Mouse (Mus musculus): ENCODE measurements around the gene Ager. TPM values are rescaled to one million over a fixed set of nuclear protein-coding genes. Genes with fewer than 3 reads are reported as not detected.

Gene Ager
- polyA plus RNA-seq (2014; fragmentation: Illumina TruSeq; extraction: RNeasy Lipid Tissue Mini Kit (QIAGEN cat#74804); ENCODE audit: low read depth, low replicate concordance), result not detected

DNA sequence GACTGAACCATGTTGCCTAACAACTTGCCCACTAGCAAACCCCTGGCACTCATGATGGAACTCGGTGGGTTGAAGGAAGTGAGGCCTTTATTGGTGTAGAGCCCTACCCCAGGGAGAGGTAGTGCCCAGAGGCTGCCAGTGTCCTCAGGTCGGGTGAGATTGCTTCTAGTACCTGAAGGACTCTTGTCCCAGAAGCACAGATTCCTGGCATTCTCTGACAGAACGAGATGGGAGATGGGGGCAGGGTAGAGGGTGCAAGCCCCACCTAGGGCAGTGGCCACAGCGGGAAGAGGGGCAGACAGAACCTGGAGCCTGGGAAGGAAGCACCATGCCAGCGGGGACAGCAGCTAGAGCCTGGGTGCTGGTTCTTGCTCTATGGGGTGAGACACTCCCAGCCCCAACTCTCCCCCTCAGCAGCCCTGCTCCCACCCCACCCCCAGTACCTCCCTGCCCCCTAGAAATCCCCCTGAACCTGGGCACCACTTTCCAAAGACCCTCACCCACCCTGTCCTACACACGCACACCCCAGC is at the start of gene Ager:
Gene Ager (plus strand): TSS at position 297 of the 530 bp plus-strand sequence.

DNA sequence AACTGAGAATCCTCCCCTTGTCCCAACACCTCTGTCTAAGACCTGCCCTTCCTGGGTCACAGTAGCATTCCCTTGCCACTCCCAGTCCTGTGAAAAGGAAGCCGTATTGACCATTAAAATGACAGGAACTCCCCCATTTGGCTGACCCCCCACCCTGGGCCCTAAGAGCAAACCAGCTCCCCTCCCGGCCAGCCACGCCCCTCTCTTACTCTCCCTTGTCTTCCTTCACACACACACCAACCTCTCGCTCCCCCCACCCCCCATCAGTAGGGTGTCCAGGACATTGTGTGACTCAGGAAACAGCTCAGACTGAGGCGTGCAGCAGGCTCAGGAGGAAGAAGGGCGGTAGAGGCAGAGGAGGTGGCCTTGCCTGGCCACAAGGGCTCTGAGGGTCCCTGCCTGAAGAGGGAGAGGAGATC is 33.6 kb upstream of the Ager start, which contains the start of gene Notch4:
Gene Notch4 (plus strand): TSS at position 266 of the 419 bp plus-strand sequence.

GRCm38 (mm10) chr17:34589681-34590101 is 8.0 kb upstream of the Ager start, which contains the start of gene Gpsm3:
Gene Gpsm3 (plus strand): TSS chr17:34589806.

GRCm38 (mm10) chr17:34591029-34591993 is 6.4 kb upstream of the Ager start, which contains the start of gene Pbx2:
Gene Pbx2 (plus strand): TSS chr17:34591266.

GRCm38 (mm10) chr17:34603375-34604060 is 5.9 kb downstream of the Ager start, which contains the start of gene Rnf5:
Gene Rnf5 (minus strand): TSS chr17:34603690.

DNA sequence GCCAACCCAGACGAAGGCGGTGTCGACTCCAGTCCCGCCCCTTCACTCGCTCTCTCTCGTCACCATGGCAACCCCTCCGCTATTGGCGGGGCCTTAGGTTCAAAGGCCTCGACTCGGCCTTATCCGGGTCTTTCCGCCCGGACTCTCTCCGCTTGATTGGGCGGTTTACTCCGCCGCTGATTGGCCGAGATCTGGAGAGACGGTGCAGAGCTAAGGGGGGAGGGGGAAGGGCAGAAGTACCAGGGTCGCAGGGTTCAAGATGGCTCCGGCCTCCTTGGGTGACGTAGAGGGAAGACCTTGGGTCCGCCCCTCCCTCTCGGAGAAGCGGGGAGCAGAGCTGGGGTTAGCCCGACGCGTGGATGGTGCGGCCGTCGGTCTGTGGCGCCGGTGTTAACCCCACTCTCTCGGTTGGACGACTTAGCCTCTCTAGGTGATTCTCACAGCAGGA is 6.4 kb downstream of the Ager start, which contains the start of gene Agpat1:
Gene Agpat1 (plus strand): TSS at position 202 of the 448 bp plus-strand sequence.

GRCm38 (mm10) chr17:34615871-34616270 is 18.2 kb downstream of the Ager start, which contains the start of gene Egfl8:
Gene Egfl8 (minus strand): TSS chr17:34615971.

GRCm38 (mm10) chr17:34627943-34628643 is 30.4 kb downstream of the Ager start, which contains the start of gene Ppt2:
Gene Ppt2 (minus strand): TSS chr17:34628510.

DNA sequence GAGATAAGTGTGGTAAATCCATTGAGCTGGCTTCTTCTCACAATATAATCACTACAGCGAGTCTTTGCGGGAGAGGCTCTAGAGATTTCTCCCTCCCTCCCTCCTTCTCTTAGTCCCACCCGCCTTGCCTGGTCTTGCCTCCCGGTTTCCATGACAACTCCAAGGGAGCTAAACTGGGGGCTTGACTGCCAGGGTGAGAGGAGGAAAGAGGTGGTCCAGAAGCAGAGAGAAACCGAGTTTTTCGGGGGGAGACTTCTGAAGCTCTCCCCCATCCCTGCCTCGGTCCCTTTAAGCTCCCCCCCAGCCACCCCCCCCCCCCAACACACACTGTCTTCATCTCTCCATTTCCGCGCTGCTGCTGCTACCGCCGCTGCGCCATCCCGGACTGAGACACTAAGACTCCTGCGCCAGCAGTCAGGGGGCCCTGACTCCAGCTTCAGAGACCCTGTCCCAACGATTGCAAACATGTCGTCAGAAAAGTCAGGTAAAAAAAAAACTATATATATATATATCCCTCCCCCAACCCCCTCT is 31.6 kb downstream of the Ager start, which contains the start of gene Prrt1:
Gene Prrt1 (plus strand): TSS at position 313 of the 531 bp plus-strand sequence.

DNA sequence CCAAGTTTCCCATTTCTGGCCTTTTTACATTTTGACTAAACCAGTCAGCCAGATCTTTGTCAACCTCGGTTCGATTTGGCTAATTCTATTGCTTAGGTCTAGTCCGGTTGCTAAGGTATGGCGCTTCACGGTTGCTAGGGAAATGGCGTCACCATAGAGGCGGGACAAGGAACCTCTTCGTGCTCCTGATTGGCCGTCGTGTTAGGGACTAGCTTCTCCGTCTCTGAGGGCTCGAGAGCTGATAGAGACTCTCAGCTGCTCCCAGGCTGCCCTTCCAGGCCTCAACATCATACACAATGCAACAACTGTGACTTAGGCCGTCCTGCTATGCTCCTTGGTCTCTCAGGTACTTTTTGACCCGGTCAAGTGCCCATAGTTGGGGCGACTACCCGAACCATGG is 46.9 kb downstream of the Ager start, which contains the start of gene Fkbpl:
Gene Fkbpl (plus strand): TSS at position 157 of the 400 bp plus-strand sequence.

GRCm38 (mm10) chr17:34646906-34647787 is 49.5 kb downstream of the Ager start, which contains the start of gene Atf6b:
Gene Atf6b (plus strand): TSS chr17:34647146.

Other genes starting within 250 kb of the Ager start
- not detected for gene Btnl2, start 243.0 kb upstream of the Ager start, polyA plus RNA-seq (2014; fragmentation: Illumina TruSeq; extraction: RNeasy Lipid Tissue Mini Kit (QIAGEN cat#74804); ENCODE audit: low read depth, low replicate concordance)
- gene Btnl1, start 220.7 kb upstream of the Ager start, polyA plus RNA-seq (2014; fragmentation: Illumina TruSeq; extraction: RNeasy Lipid Tissue Mini Kit (QIAGEN cat#74804); ENCODE audit: low read depth, low replicate concordance), result not detected
- gene BC051142, start 199.0 kb upstream of the Ager start, polyA plus RNA-seq (2014; fragmentation: Illumina TruSeq; extraction: RNeasy Lipid Tissue Mini Kit (QIAGEN cat#74804); ENCODE audit: low read depth, low replicate concordance), result not detected
- gene Btnl4, start 120.5 kb upstream of the Ager start, polyA plus RNA-seq (2014; fragmentation: Illumina TruSeq; extraction: RNeasy Lipid Tissue Mini Kit (QIAGEN cat#74804); ENCODE audit: low read depth, low replicate concordance), result not detected
- gene Btnl6, start 80.5 kb upstream of the Ager start, polyA plus RNA-seq (2014; fragmentation: Illumina TruSeq; extraction: RNeasy Lipid Tissue Mini Kit (QIAGEN cat#74804); ENCODE audit: low read depth, low replicate concordance), result not detected
- 0.16 TPM for gene Notch4, start 33.6 kb upstream of the Ager start, polyA plus RNA-seq (2014; fragmentation: Illumina TruSeq; extraction: RNeasy Lipid Tissue Mini Kit (QIAGEN cat#74804); ENCODE audit: low read depth, low replicate concordance)
- gene Gpsm3, start 8.1 kb upstream of the Ager start, polyA plus RNA-seq (2014; fragmentation: Illumina TruSeq; extraction: RNeasy Lipid Tissue Mini Kit (QIAGEN cat#74804); ENCODE audit: low read depth, low replicate concordance), result 0.61 TPM
- gene Pbx2, start 6.6 kb upstream of the Ager start, polyA plus RNA-seq (2014; fragmentation: Illumina TruSeq; extraction: RNeasy Lipid Tissue Mini Kit (QIAGEN cat#74804); ENCODE audit: low read depth, low replicate concordance), result 5.3 TPM
- 45.1 TPM for gene Rnf5, start 5.8 kb downstream of the Ager start, polyA plus RNA-seq (2014; fragmentation: Illumina TruSeq; extraction: RNeasy Lipid Tissue Mini Kit (QIAGEN cat#74804); ENCODE audit: low read depth, low replicate concordance)
- 0.72 TPM for gene Agpat1, start 6.4 kb downstream of the Ager start, polyA plus RNA-seq (2014; fragmentation: Illumina TruSeq; extraction: RNeasy Lipid Tissue Mini Kit (QIAGEN cat#74804); ENCODE audit: low read depth, low replicate concordance)
- not detected for gene Egfl8, start 18.1 kb downstream of the Ager start, polyA plus RNA-seq (2014; fragmentation: Illumina TruSeq; extraction: RNeasy Lipid Tissue Mini Kit (QIAGEN cat#74804); ENCODE audit: low read depth, low replicate concordance)
- 7.0 TPM for gene Ppt2, start 30.6 kb downstream of the Ager start, polyA plus RNA-seq (2014; fragmentation: Illumina TruSeq; extraction: RNeasy Lipid Tissue Mini Kit (QIAGEN cat#74804); ENCODE audit: low read depth, low replicate concordance)
- not detected for gene Prrt1, start 31.7 kb downstream of the Ager start, polyA plus RNA-seq (2014; fragmentation: Illumina TruSeq; extraction: RNeasy Lipid Tissue Mini Kit (QIAGEN cat#74804); ENCODE audit: low read depth, low replicate concordance)
- 1.9 TPM for gene Fkbpl, start 46.9 kb downstream of the Ager start, polyA plus RNA-seq (2014; fragmentation: Illumina TruSeq; extraction: RNeasy Lipid Tissue Mini Kit (QIAGEN cat#74804); ENCODE audit: low read depth, low replicate concordance)
- gene Atf6b, start 49.3 kb downstream of the Ager start, polyA plus RNA-seq (2014; fragmentation: Illumina TruSeq; extraction: RNeasy Lipid Tissue Mini Kit (QIAGEN cat#74804); ENCODE audit: low read depth, low replicate concordance), result 1.9 TPM
- 0.03 TPM for gene Tnxb, start 72.7 kb downstream of the Ager start, polyA plus RNA-seq (2014; fragmentation: Illumina TruSeq; extraction: RNeasy Lipid Tissue Mini Kit (QIAGEN cat#74804); ENCODE audit: low read depth, low replicate concordance)
- gene C4b, start 146.0 kb downstream of the Ager start, polyA plus RNA-seq (2014; fragmentation: Illumina TruSeq; extraction: RNeasy Lipid Tissue Mini Kit (QIAGEN cat#74804); ENCODE audit: low read depth, low replicate concordance), result 80.2 TPM
- gene Cyp21a1, start 206.7 kb downstream of the Ager start, polyA plus RNA-seq (2014; fragmentation: Illumina TruSeq; extraction: RNeasy Lipid Tissue Mini Kit (QIAGEN cat#74804); ENCODE audit: low read depth, low replicate concordance), result not detected
- 3.5 TPM for gene Stk19, start 239.1 kb downstream of the Ager start, polyA plus RNA-seq (2014; fragmentation: Illumina TruSeq; extraction: RNeasy Lipid Tissue Mini Kit (QIAGEN cat#74804); ENCODE audit: low read depth, low replicate concordance)
- 3.6 TPM for gene Dxo, start 239.2 kb downstream of the Ager start, polyA plus RNA-seq (2014; fragmentation: Illumina TruSeq; extraction: RNeasy Lipid Tissue Mini Kit (QIAGEN cat#74804); ENCODE audit: low read depth, low replicate concordance)

Data from liver, adult 10 weeks (tissue).